Mouse (Mus musculus): ENCODE measurements around the gene Tspan31.

DNA sequence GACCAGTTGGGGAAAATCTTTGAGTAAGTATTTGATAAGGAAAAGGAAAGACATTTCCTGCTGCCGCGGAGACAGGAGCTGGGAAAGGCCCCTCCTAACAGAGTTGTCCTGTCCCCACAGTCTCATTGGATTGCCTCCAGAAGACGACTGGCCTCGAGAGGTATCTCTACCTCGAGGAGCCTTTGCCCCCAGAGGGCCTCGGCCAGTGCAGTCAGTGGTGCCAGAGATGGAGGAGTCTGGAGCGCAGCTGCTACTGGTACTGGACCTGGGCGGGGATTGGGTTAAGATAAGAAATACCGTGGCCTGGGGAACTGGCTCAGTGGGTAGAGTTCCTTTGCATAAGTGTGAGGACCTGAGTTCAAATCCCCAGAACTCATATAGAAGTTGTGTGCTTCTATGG is 4.1 kb downstream of the Tspan31 start:
- TF ChIP-seq GATA1 (IDR thresholded peaks at IDR 0.05; ENCODE audit: borderline replicate concordance, low read length) (no peak), FLI1 (IDR thresholded peaks at IDR 0.05; ENCODE audit: low read length) (no peak)
